Mouse (Mus musculus) CD4-positive helper T cell, adult 2 months (primary cell): ENCODE measurements around the gene Arrdc1.
A peak's percentile ranks its signal among the peaks of the same experiment; 100 is the strongest.
"Not testable (repeated sequence)": the region's sequence is repeated elsewhere in the genome, so short reads cannot be mapped to it uniquely, and the experiment has no call there.

Source experiments
- DNase-seq: peaks from one replicate; pipeline ENCODE4 v3.0.0-alpha.2; 2012; ENCODE audit warnings: low read depth, missing footprints, low spot score

Arrdc1 gene

GRCm38 (mm10) chr2:24935057-24935796 is at the start of gene Arrdc1:
Gene Arrdc1, minus strand, starts transcription at chr2:24935252.
- DNase-seq = peak; percentile 99

GRCm38 (mm10) chr2:24976960-24977359 is 41.9 kb upstream of the Arrdc1 start:
- peak; percentile 15 for DNase-seq

GRCm38 (mm10) chr2:24975704-24976297 is 40.7 kb upstream of the Arrdc1 start, which contains the start of gene Pnpla7:
Gene Pnpla7, plus strand, starts transcription at chr2:24976033.
- peak; percentile 93 for DNase-seq

- DNase-seq = peak; percentile 97
Measured at GRCm38 (mm10) chr2:24974906-24975703, 40.1 kb upstream of the Arrdc1 start, which contains the start of gene Mrpl41. Gene Mrpl41, minus strand, starts transcription at chr2:24975098.

GRCm38 (mm10) chr2:24974452-24974851 is 39.4 kb upstream of the Arrdc1 start:
- DNase-seq = not testable (repeated sequence)

- no peak for DNase-seq
Measured at GRCm38 (mm10) chr2:24970386-24970785, 35.3 kb upstream of the Arrdc1 start.

GRCm38 (mm10) chr2:24962304-24963000 is 27.4 kb upstream of the Arrdc1 start, which contains the start of gene Dph7:
Gene Dph7, plus strand, starts transcription at chr2:24962400.
- DNase-seq = peak; percentile 86

- DNase-seq = peak; percentile 24
Measured at GRCm38 (mm10) chr2:24960910-24961309, 25.9 kb upstream of the Arrdc1 start.

GRCm38 (mm10) chr2:24952537-24953055 is 17.5 kb upstream of the Arrdc1 start:
- no peak for DNase-seq

- no peak for DNase-seq
Measured at GRCm38 (mm10) chr2:24950189-24950535, 15.1 kb upstream of the Arrdc1 start.

- DNase-seq = peak; percentile 97
Measured at GRCm38 (mm10) chr2:24949421-24950188, 14.6 kb upstream of the Arrdc1 start, which contains the start of gene Zmynd19. Gene Zmynd19, plus strand, starts transcription at chr2:24949792.

- peak; percentile 58 for DNase-seq
Measured at GRCm38 (mm10) chr2:24944304-24944703, 9.3 kb upstream of the Arrdc1 start.

GRCm38 (mm10) chr2:24942092-24942491 is 7.0 kb upstream of the Arrdc1 start:
- DNase-seq = no peak

- DNase-seq = no peak
Measured at GRCm38 (mm10) chr2:24934441-24934963, 550 bp downstream of the Arrdc1 start.

GRCm38 (mm10) chr2:24929593-24929992 is 5.5 kb downstream of the Arrdc1 start:
- DNase-seq = no peak

GRCm38 (mm10) chr2:24929119-24929518 is 5.9 kb downstream of the Arrdc1 start:
- no peak for DNase-seq

- no peak for DNase-seq
Measured at GRCm38 (mm10) chr2:24927810-24928479, 7.1 kb downstream of the Arrdc1 start.

- no peak for DNase-seq
Measured at GRCm38 (mm10) chr2:24926965-24927358, 8.1 kb downstream of the Arrdc1 start.

GRCm38 (mm10) chr2:24926345-24926964 is 8.6 kb downstream of the Arrdc1 start:
- DNase-seq = no peak
